Mouse (Mus musculus) cerebellum, adult 2 months (tissue): ENCODE measurements around the gene Ptpn1.

Experiments
- CTCF ChIP-seq: fragments of 200-500 bp; IDR thresholded peaks from 2 replicates; pipeline ENCODE4 v1.5.1; 2011; ENCODE audit warnings: low read depth, mild to moderate bottlenecking, control low read depth, low read length, moderate library complexity, borderline replicate concordance; ENCODE audit not compliant: insufficient read depth
- POLR2A ChIP-seq: fragments of 200-500 bp; IDR thresholded peaks from 2 replicates; pipeline ENCODE4 v1.6.1; 2011; ENCODE audit warnings: low read length, control low read depth, borderline replicate concordance; ENCODE audit not compliant: insufficient read depth

DNA sequence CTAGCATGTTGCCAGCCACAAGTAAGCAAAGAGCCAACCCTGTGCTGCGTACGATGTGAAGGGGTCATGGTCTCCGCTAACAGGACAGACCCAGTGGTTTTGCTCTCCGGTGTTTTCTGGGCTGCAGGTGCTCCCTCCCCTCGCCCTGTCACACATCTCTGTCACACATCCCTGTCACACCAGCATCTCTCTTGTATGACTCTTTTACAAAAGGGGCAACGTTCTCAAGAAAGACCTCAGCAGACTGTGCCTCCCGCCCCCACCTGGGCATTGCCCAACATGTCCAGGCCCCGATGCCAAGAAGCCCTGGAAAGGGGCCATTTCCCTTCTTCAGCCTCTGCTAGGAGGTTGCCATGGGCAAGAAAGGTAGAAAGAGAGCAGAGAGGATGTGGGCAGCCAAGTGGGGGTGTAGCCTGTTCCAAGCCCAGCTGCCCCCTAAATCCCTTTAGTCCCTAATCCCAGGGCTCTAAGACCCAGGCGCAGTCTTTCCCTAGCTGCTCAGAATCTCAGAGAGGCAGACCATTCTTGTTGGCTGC, 10.8 kb upstream of the Ptpn1 start:
- no peak for TF ChIP-seq POLR2A
- TF ChIP-seq CTCF = no peak
